Mouse (Mus musculus) lung, adult 18-20 months (tissue): ENCODE results near the gene Vmn1r27.

Source experiments
- DNase-seq, 2 experiments: peaks; one replicate each; pipeline ENCODE4 v3.0.0; 2022; ENCODE audit warnings: mixed read lengths in 2 of 2

Vmn1r27 gene

DNA sequence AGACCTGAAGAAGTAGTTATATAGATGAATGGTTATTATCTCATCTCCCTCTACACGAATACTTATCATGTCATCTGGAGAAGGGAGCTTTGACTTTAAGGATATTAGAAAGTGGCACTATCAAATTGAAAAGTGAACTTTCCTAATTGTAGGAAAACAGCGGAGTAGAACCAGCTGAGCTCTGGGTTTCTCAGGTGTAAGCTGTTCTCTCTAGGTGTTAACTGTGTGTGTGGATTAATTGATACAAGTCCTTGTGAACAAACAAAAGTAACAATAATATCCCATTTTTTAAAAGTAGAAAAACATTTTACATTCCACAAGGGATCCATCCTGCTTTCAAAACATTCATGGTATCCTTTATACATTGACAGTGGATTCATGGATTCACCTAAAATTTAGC, at the start of gene Vmn1r27:
Vmn1r27 (minus strand) TSS at position 101 of the 400 bp plus-strand sequence.
- DNase-seq: no peak

DNA sequence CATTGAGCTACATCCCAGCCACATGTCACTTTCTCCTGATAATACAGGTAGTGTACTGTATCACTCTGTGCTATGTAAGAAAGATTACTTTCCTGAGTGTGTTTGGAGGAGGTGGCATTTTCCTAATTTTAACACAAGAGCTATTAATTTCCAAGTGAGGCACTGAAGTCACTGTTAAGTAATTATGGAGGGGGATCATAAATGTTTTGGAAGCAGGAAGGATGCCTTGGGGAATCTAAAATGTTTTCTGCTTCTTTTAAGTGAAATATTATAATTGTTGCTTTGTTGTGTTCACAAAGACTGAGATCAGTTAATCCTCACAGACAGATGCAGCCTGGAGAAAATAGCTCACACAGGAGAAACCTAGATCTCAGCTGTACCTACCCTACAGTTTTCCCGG, 43.1 kb upstream of the Vmn1r27 start, which contains the start of gene Vmn1r28:
Vmn1r28 (plus strand) TSS at position 301 of the 400 bp plus-strand sequence.
- DNase-seq: no peak

DNA sequence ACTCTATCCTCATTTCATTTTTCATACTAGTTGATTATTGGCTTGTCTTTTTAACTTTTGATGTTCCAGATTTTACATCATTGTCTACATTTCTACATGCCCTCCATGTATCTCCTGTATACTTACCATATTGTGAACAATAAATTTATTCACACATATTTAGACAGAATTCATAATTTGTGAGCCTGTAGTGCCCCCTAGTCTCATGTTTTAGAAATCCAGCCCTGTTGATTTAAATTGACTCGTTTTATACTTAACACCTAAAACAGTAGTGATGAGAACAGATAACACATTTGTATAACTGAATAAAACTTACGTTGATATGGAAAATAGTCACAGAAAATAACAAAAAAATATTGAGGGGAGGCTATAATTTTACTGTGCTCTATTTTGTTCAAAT, 2.5 kb downstream of the Vmn1r27 start:
- no peak for DNase-seq
